Mouse (Mus musculus) layer of hippocampus, adult 8-10 months (tissue): Measurements from ENCODE around the gene Dclk1. TPM values are rescaled to one million over a fixed set of nuclear protein-coding genes. Genes with fewer than 3 reads are reported as not detected.

Experiments
- DNase-seq, 2 experiments: peaks; one replicate each; pipeline ENCODE4 v3.0.0; 2022; ENCODE audit warnings: low spot score in 2 of 2
- total RNA-seq, 4 experiments: library from RNA; stranded (reverse); gene quantifications; 2 replicates each; pipeline ENCODE4 v1.2.4; 2022

Dclk1 gene
- total RNA-seq, 4 experiments from 2014 or later: 509 to 592 (median 551) TPM

GRCm38 (mm10) chr3:55260139-55260538 lies 18.0 kb downstream of the Dclk1 start:
- DNase-seq: no peak

GRCm38 (mm10) chr3:55266091-55266490 lies 23.9 kb downstream of the Dclk1 start:
- DNase-seq: no peak

DNA sequence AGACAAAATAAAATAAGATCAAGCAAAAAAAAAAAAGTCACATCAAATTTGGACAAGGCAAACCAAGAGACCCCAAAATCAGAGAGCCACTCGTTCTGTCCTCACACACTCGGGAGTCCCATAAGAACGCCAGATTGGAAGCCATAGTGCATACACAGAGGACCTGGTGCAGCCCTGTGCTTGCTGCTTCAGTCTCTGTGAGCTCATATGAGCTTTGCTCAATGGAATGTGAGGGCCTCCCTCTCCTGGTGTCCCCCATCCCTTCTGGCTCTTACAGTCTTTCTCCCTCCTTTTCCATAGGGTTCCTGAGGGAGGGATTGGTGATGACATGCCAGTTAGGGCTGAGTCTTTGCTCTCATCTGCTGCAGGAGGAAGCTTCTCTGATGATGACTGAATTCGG lies 27.6 kb downstream of the Dclk1 start:
- DNase-seq: no peak

GRCm38 (mm10) chr3:55270345-55270744 lies 28.2 kb downstream of the Dclk1 start:
- DNase-seq: no peak

DNA sequence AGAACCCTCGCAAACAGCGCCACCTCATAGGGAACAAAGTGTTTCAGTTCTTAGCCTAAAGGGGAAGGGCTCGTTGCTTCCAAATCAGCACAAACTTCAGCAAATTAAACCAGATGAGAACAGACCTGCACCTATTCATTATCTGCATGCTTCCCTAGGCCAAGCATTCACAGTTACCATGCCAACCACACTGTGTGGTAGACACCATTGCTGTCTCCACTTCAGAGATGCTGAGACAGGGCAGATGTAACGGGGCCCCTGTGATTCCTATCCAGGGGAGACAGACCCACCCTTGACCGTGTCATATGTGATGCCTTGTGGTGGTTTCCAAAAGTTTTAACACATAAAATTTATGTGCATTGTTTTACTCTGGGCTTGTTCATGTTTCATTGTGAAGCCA lies 28.8 kb downstream of the Dclk1 start:
- no peak for DNase-seq

GRCm38 (mm10) chr3:55272536-55272935 lies 30.4 kb downstream of the Dclk1 start:
- DNase-seq: no peak

GRCm38 (mm10) chr3:55276446-55276845 lies 34.3 kb downstream of the Dclk1 start:
- DNase-seq: no peak

DNA sequence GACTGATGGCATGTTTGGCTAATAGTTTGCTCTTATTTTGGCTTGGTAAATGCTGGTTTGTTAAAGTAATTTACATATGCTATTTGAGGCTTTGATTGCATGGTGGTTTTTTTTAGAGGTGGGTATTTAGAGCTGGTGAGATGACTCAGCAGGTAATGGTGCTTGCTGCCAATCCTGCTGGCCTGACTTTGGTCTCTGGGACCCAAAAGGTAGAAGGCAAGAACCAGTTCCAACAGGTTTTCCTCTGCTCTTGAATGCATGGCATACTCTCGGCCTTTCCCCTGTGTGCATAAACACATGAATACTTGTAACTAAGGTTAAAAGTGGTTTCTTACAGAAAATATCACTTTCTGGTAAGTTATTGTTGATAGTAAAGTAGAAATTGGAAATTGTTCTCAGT lies 34.7 kb downstream of the Dclk1 start:
- DNase-seq: no peak

DNA sequence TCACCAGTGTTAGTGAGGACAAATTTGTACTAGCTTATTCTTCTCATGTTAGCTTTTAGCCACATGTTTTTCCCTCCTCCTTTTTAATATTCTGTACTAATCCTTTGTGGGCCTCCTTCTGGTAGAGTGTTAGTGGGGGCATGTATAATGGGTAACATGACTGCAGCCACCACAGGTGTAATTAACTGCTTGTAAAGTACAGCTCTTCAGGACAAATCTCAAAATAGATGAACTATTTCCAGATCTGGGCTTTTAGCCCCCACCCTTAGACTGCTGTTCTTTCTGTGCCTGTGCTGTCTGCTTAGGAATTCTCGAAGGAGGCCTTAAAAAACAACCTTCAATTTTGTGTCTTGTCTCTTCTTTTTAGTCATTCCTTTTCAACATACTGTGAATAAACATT lies 35.7 kb downstream of the Dclk1 start:
- DNase-seq: no peak

- no peak for DNase-seq
These were observed 37.8 kb downstream of the Dclk1 start for GRCm38 (mm10) chr3:55279923-55280322.

GRCm38 (mm10) chr3:55280471-55280870 lies 38.3 kb downstream of the Dclk1 start:
- DNase-seq: no peak

GRCm38 (mm10) chr3:55284215-55284614 lies 42.1 kb downstream of the Dclk1 start:
- DNase-seq: peak; percentile 55 to 74

GRCm38 (mm10) chr3:55288726-55289125 lies 46.6 kb downstream of the Dclk1 start:
- DNase-seq: no peak

DNA sequence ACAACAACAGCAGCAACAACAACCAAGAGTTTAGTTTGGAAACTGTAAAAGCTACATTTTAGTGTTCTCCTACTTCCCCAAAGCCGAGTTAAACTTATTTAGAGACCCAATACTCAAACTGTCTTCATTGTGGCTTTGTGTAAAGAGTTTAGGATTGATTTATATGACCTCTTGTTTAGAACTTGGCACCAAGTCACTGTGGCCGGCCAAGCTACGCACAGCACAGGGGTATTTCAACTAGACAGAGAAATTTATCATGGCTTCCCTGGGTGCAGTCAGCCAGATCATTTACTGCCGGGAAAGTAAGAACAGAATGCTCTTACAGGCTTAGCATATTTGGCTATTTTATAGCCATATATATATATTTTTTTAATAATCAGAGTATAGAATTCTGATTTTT lies 49.8 kb downstream of the Dclk1 start:
- DNase-seq: no peak

- no peak for DNase-seq
These were observed 50.7 kb downstream of the Dclk1 start for GRCm38 (mm10) chr3:55292783-55293430.

- no peak for DNase-seq
These were observed 63.5 kb downstream of the Dclk1 start for GRCm38 (mm10) chr3:55305653-55306052.

DNA sequence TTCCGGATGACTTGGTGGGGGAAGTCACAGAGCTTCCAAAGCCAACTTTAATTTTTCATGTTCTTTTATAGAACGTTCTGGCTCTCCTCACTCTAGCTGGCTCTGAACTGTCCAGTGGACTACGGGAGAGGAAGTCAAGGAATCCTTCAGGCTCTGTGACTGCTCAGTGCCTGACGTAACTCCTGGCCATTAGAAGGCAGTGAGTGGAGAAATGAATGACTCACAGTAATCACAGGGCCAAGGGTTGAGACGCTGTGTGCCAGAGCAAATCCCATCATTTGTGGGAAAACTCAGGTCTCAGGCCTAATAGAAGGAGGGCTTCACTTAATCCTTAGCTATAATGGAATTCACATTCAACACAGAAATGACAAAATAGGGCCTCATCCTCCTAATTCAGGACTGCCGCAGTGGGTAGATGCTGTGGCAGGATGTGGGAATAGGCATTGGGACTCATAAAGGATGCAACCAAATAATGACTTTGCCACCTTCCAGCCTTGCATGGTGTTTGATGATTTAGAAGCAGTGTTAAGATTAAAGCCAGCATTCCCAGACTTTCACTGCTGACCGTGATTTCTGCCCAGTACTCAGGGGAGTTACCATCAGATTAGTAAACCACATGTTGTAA lies 65.5 kb downstream of the Dclk1 start:
- no peak for DNase-seq

- no peak for DNase-seq
These were observed 67.8 kb downstream of the Dclk1 start for GRCm38 (mm10) chr3:55309961-55310360.

DNA sequence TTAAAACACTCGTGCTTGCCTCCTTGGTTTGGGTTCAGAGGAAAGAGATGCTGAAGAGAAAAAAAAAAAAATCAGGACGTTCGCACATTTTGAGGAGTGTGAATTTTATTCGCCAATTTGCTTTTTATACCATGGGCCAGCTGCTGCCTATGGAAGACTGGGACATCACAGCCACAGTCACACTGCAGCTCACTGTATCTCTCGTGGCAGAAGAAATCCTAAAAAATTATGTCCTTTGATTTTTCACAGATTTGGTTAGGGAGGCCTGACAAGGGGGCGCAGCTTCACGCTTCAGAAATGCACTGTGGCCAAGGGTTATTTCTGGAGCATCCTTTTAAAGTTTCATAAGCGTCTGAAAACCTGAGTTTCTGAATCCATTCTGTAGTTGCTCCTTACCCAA lies 73.7 kb downstream of the Dclk1 start:
- no peak for DNase-seq

DNA sequence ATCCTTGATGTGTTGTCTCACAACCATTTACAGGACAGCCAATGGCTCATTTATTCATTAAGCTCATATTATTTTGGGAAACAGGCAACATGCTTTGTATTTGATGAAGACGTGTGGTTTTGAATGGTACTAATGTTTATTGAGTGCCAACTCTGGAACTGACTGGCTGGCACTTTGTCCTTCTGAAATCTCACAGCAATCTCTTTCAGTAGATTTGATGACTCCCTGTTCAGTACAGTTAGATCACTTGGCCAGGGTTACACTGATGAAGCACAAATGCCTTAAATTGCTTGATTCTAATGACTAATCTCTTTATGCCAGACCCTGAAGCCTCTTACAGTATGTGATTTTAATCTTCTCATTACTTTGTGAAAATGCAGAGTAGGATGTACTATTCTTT lies 75.9 kb downstream of the Dclk1 start:
- DNase-seq: no peak

DNA sequence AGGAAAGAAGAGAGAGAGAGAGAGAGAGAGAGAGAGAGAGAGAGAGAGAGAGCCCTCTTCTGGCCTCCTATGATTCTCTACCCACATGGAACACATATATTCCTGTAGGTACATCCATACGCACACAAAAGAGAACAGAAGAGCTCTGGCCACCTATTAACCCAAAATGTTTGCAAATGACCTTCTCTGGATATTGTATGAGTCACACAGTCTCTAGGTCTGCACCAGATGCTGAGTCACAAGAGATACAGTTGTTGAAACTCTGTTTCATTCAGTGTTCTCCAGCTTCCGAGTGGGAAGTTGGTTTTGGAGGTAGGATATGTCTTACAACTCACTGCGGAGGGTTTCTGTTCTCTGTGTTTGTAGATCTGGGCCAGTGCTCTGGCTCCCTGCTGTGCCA lies 78.4 kb downstream of the Dclk1 start:
- no peak for DNase-seq

- no peak for DNase-seq
These were observed 81.9 kb downstream of the Dclk1 start for GRCm38 (mm10) chr3:55324029-55324428.

GRCm38 (mm10) chr3:55330496-55330895 lies 88.3 kb downstream of the Dclk1 start:
- no peak for DNase-seq
